Mouse (Mus musculus) stomach, embryonic 16.5 days (tissue): ENCODE data around the gene Pitpnm1. TPM values are rescaled to one million over a fixed set of nuclear protein-coding genes. Genes with fewer than 3 reads are reported as not detected.

Experiments
- ATAC-seq: fragments of 200-750 bp; cut with Nextera tagmentation; 2 replicates; pipeline ENCODE4 v1.8.0; 2017; ENCODE audit warnings: moderate number of reproducible peaks, moderate TSS enrichment; ENCODE audit not compliant: insufficient read depth, low FRiP score
- H3K27ac ChIP-seq: fragments of 300-500 bp; sonication (generic); 2 replicates; pipeline ENCODE4 v1.5.1; 2014; ENCODE audit warnings: low read length
- H3K27me3 ChIP-seq: fragments of 300-500 bp; sonication (generic); 2 replicates; pipeline ENCODE4 v1.6.1; 2014; ENCODE audit warnings: low read length, control low read depth, mixed read lengths; ENCODE audit not compliant: control insufficient read depth, insufficient read depth
- H3K36me3 ChIP-seq: fragments of 300-500 bp; sonication (generic); 2 replicates; pipeline ENCODE4 v1.6.1; 2014; ENCODE audit warnings: low read length; ENCODE audit not compliant: control insufficient read depth, insufficient read depth
- H3K4me1 ChIP-seq: fragments of 300-500 bp; sonication (generic); 2 replicates; pipeline ENCODE4 v1.6.1; 2014; ENCODE audit warnings: low read length, control low read depth, mixed read lengths; ENCODE audit not compliant: control insufficient read depth, insufficient read depth
- H3K4me2 ChIP-seq: fragments of 300-500 bp; sonication (generic); 2 replicates; pipeline ENCODE4 v1.6.1; 2014; ENCODE audit warnings: low read depth, low read length, mixed read lengths
- H3K4me3 ChIP-seq: fragments of 300-500 bp; sonication (generic); replicated peaks from 2 replicates; pipeline ENCODE4 v1.5.1; 2014; ENCODE audit warnings: mild to moderate bottlenecking, low read length
- H3K9ac ChIP-seq: fragments of 300-500 bp; sonication (generic); 2 replicates; pipeline ENCODE4 v1.6.1; 2014; ENCODE audit warnings: low read length
- H3K9me3 ChIP-seq: fragments of 300-500 bp; sonication (generic); replicated peaks from 2 replicates; pipeline ENCODE4 v1.6.1; 2016; ENCODE audit warnings: low read length, control low read depth; ENCODE audit not compliant: control insufficient read depth
- WGBS: fragments of 180-500 bp; shearing (Covaris S2); extraction: QIAGEN DNeasy Blood & Tissue Kit; methylation state at CpG from one replicate; pipeline ENCODE4 v1.1.7; 2014; 5-methylcytosine and 5-hydroxymethylcytosine counted together
- polyA plus RNA-seq: library from polyadenylated mRNA; unstranded; fragments of >200 nt; fragmentation: Nextera tagmentation; extraction: Ambion mirVana; gene quantifications from 2 replicates; pipeline ENCODE4 v1.2.1, GENCODE M21; 2015

The Pitpnm1 gene
- polyA plus RNA-seq, 1 experiment from 2014 or later: 13.8 TPM

GRCm38 (mm10) chr19:4104675-4105194 is 4.9 kb downstream of the Pitpnm1 start:
- Histone ChIP-seq H3K27me3 (0 out of 2 replicates have a peak, but pooled peaks cover 4% of the 10 kb centered on the region), H3K4me2 (no peak overlapping the region), H3K27ac (no peak overlapping the region), H3K9ac (no peak overlapping the region), H3K4me3 (no peak overlapping the region), H3K36me3 (no peaks in the 10 kb centered on the region), H3K4me1 (peaks cover 14% of the 10 kb centered on the region), H3K9me3 (no peaks in the 10 kb centered on the region)
- 89% methylated on average over 16 of the region's 16 CpGs for WGBS
- no peak for ATAC-seq

- no peak for ATAC-seq
- Histone ChIP-seq H3K9me3 (no peaks in the 10 kb centered on the region), H3K9ac (no peak overlapping the region), H3K36me3 (no peaks in the 10 kb centered on the region), H3K27me3 (no peaks in the 10 kb centered on the region), H3K4me1 (no peaks in the 10 kb centered on the region), H3K4me3 (no peak overlapping the region), H3K27ac (no peak overlapping the region), H3K4me2 (no peak overlapping the region)
- 90% methylated on average over 14 of the region's 14 CpGs for WGBS
Measured at GRCm38 (mm10) chr19:4106654-4107053, 6.9 kb downstream of the Pitpnm1 start.

- Histone ChIP-seq H3K36me3 (no peaks in the 10 kb centered on the region), H3K9me3 (no peaks in the 10 kb centered on the region), H3K4me1 (no peaks in the 10 kb centered on the region; the same call in 1 of the 2 replicates), H3K27me3 (no peaks in the 10 kb centered on the region), H3K4me3 (no peak overlapping the region), H3K4me2 (no peak overlapping the region), H3K27ac (no peak overlapping the region), H3K9ac (no peak overlapping the region)
- no peak for ATAC-seq
- 84% methylated on average over 9 of the region's 9 CpGs for WGBS
Measured at GRCm38 (mm10) chr19:4108535-4108934, 8.7 kb downstream of the Pitpnm1 start.

- no peak for ATAC-seq
- no peak overlapping the region for H3K9ac ChIP-seq
- H3K9me3 ChIP-seq: no peaks in the 10 kb centered on the region
- no peak overlapping the region for H3K4me2 ChIP-seq
- H3K4me3 ChIP-seq: no peak overlapping the region
- no peaks in the 10 kb centered on the region for H3K27me3 ChIP-seq
- 89% methylated on average over 26 of the region's 26 CpGs for WGBS
- H3K4me1 ChIP-seq: no peaks in the 10 kb centered on the region; the same call in 1 of the 2 replicates
- peaks cover 11% of the 10 kb centered on the region for H3K36me3 ChIP-seq
- H3K27ac ChIP-seq: no peak overlapping the region
Measured at GRCm38 (mm10) chr19:4112063-4112960, 12.5 kb downstream of the Pitpnm1 start.

GRCm38 (mm10) chr19:4113186-4113805 is 13.5 kb downstream of the Pitpnm1 start:
- Histone ChIP-seq H3K4me3 (no peak overlapping the region), H3K36me3 (peaks cover 11% of the 10 kb centered on the region)

GRCm38 (mm10) chr19:4113806-4114230 is 14.0 kb downstream of the Pitpnm1 start:
- Histone ChIP-seq H3K4me3 (no peak overlapping the region), H3K27ac (peak overlapping the region; percentile 31; the same call in 1 of the 2 replicates), H3K4me1 (no peaks in the 10 kb centered on the region; the same call in 1 of the 2 replicates), H3K27me3 (no peaks in the 10 kb centered on the region), H3K4me2 (no peak overlapping the region), H3K36me3 (peaks cover 11% of the 10 kb centered on the region), H3K9me3 (no peaks in the 10 kb centered on the region), H3K9ac (peak overlapping the region; percentile 33)
- ATAC-seq: 0 out of 2 replicates have a peak, but pooled peaks have one; percentile 14
- WGBS: 36% methylated on average over 5 of the region's 5 CpGs

More at GRCm38 (mm10) chr19:4113186-4113805, 13.5 kb downstream of the Pitpnm1 start:
- Histone ChIP-seq H3K27ac (peak overlapping the region; percentile 31; the same call in 1 of the 2 replicates), H3K9ac (peak overlapping the region; percentile 33; the same call in 1 of the 2 replicates), H3K4me2 (no peak overlapping the region), H3K4me1 (no peaks in the 10 kb centered on the region; the same call in 1 of the 2 replicates), H3K9me3 (no peaks in the 10 kb centered on the region), H3K27me3 (no peaks in the 10 kb centered on the region)
- 66% methylated on average over 13 of the region's 13 CpGs for WGBS
- peak; percentile 34; the same call in 1 of the 2 replicates for ATAC-seq

GRCm38 (mm10) chr19:4114551-4114950 is 14.8 kb downstream of the Pitpnm1 start:
- Histone ChIP-seq H3K36me3 (peaks cover 11% of the 10 kb centered on the region), H3K27ac (no peak overlapping the region), H3K4me3 (no peak overlapping the region), H3K4me1 (no peaks in the 10 kb centered on the region; the same call in 1 of the 2 replicates), H3K9me3 (no peaks in the 10 kb centered on the region), H3K27me3 (no peaks in the 10 kb centered on the region), H3K4me2 (no peak overlapping the region), H3K9ac (no peak overlapping the region)
- ATAC-seq: no peak
- 87% methylated on average over 10 of the region's 10 CpGs for WGBS

- Histone ChIP-seq H3K36me3 (peaks cover 11% of the 10 kb centered on the region), H3K9me3 (no peaks in the 10 kb centered on the region), H3K27ac (no peak overlapping the region), H3K9ac (no peak overlapping the region), H3K4me1 (no peaks in the 10 kb centered on the region; the same call in 1 of the 2 replicates), H3K4me2 (no peak overlapping the region), H3K27me3 (no peaks in the 10 kb centered on the region), H3K4me3 (no peak overlapping the region)
- WGBS: 93% methylated on average over 10 of the region's 10 CpGs
- ATAC-seq: no peak
Measured at GRCm38 (mm10) chr19:4115144-4115543, 15.3 kb downstream of the Pitpnm1 start.
